Mouse (Mus musculus): ENCODE data around the gene Zfp646. TPM values are rescaled to one million over a fixed set of nuclear protein-coding genes. Genes with fewer than 3 reads are reported as not detected.

Gene Zfp646
- polyA plus RNA-seq, 1 experiment from 2014 or later, result 19.9 TPM

GRCm38 (mm10) chr7:127928596-127928995 is 52.6 kb downstream of the Zfp646 start:
- peaks cover 39% of the 10 kb centered on the region for H3K36me3 ChIP-seq (replicated peaks)
- peaks cover 63% of the 10 kb centered on the region for H3K4me1 ChIP-seq
- DNase-seq (ENCODE audit: low spot score), result no peak
- peak overlapping the region; percentile 56 for H3K4me3 ChIP-seq
- H3K27me3 ChIP-seq (replicated peaks; ENCODE audit: low read depth, poor library complexity, severe bottlenecking), result peaks cover 35% of the 10 kb centered on the region
- no peaks in the 10 kb centered on the region for H3K9me3 ChIP-seq
- WGBS, result 53% methylated on average over 5 of the region's 5 CpGs
- H3K27ac ChIP-seq (replicated peaks), result no peak overlapping the region

- Histone ChIP-seq H3K27ac (replicated peaks) (peak within 1 kb of the TSS; percentile 81), H3K36me3 (replicated peaks) (peaks cover 25% of the 10 kb centered on the region), H3K4me3 (peak within 1 kb of the TSS; percentile 56), H3K4me1 (peaks cover 68% of the 10 kb centered on the region), H3K9me3 (no peaks in the 10 kb centered on the region), H3K27me3 (replicated peaks; ENCODE audit: low read depth, poor library complexity, severe bottlenecking) (peaks cover 35% of the 10 kb centered on the region)
- 7% methylated on average over 6 of the region's 6 CpGs for WGBS
- peak; percentile 46 for DNase-seq (ENCODE audit: low spot score)
Observed at GRCm38 (mm10) chr7:127929923-127930322, 53.9 kb downstream of the Zfp646 start, which contains the start of gene Prss8. TSS of gene Prss8 (minus strand) at chr7:127930104.

GRCm38 (mm10) chr7:127930636-127931035 is 54.6 kb downstream of the Zfp646 start:
- no peak overlapping the region for H3K27ac ChIP-seq (replicated peaks)
- H3K4me1 ChIP-seq, result peaks cover 70% of the 10 kb centered on the region
- H3K27me3 ChIP-seq (replicated peaks; ENCODE audit: low read depth, poor library complexity, severe bottlenecking), result peaks cover 35% of the 10 kb centered on the region
- no peak for DNase-seq (ENCODE audit: low spot score)
- no peaks in the 10 kb centered on the region for H3K9me3 ChIP-seq
- peaks cover 18% of the 10 kb centered on the region for H3K36me3 ChIP-seq (replicated peaks)
- no peak overlapping the region for H3K4me3 ChIP-seq
- 83% methylated on average over 5 of the region's 5 CpGs for WGBS

GRCm38 (mm10) chr7:127931351-127932135 is 55.5 kb downstream of the Zfp646 start:
- DNase-seq (ENCODE audit: low spot score), result peak; percentile 56
- Histone ChIP-seq H3K27ac (replicated peaks) (peak overlapping the region; percentile 74), H3K4me1 (peaks cover 77% of the 10 kb centered on the region), H3K27me3 (replicated peaks; ENCODE audit: low read depth, poor library complexity, severe bottlenecking) (peaks cover 40% of the 10 kb centered on the region), H3K36me3 (replicated peaks) (peaks cover 9% of the 10 kb centered on the region), H3K4me3 (peak overlapping the region; percentile 14), H3K9me3 (no peaks in the 10 kb centered on the region)
- WGBS, result 26% methylated on average over 13 of the region's 13 CpGs

- peak; percentile 74 for DNase-seq (ENCODE audit: low spot score)
- peaks cover under 1% of the 10 kb centered on the region; the same call in 1 of the 2 replicates for H3K36me3 ChIP-seq (replicated peaks)
- peaks cover 74% of the 10 kb centered on the region for H3K4me1 ChIP-seq
- H3K27me3 ChIP-seq (replicated peaks; ENCODE audit: low read depth, poor library complexity, severe bottlenecking), result peaks cover 39% of the 10 kb centered on the region
- WGBS, result 13% methylated on average over 13 of the region's 13 CpGs
- H3K9me3 ChIP-seq, result no peaks in the 10 kb centered on the region
- H3K4me3 ChIP-seq, result peak overlapping the region; percentile 33
- H3K27ac ChIP-seq (replicated peaks), result peak overlapping the region; percentile 74
Observed at GRCm38 (mm10) chr7:127932273-127933031, 56.4 kb downstream of the Zfp646 start.

- 83% methylated on average over 5 of the region's 5 CpGs for WGBS
- DNase-seq (ENCODE audit: low spot score), result no peak
- no peaks in the 10 kb centered on the region for H3K9me3 ChIP-seq
- H3K4me1 ChIP-seq, result peaks cover 68% of the 10 kb centered on the region
- H3K27me3 ChIP-seq (replicated peaks; ENCODE audit: low read depth, poor library complexity, severe bottlenecking), result peaks cover 23% of the 10 kb centered on the region
- peak overlapping the region; percentile 77 for H3K27ac ChIP-seq (replicated peaks)
- H3K36me3 ChIP-seq (replicated peaks), result no peaks in the 10 kb centered on the region
- H3K4me3 ChIP-seq, result peak overlapping the region; percentile 79; the same call in 1 of the 2 replicates
Observed at GRCm38 (mm10) chr7:127934075-127934474, 58.1 kb downstream of the Zfp646 start.

- peaks cover 12% of the 10 kb centered on the region for H3K27me3 ChIP-seq (replicated peaks; ENCODE audit: low read depth, poor library complexity, severe bottlenecking)
- no peaks in the 10 kb centered on the region for H3K36me3 ChIP-seq (replicated peaks)
- 7% methylated on average over 32 of the region's 32 CpGs for WGBS
- H3K27ac ChIP-seq (replicated peaks), result peak overlapping the region; percentile 85
- peak; percentile 96 for DNase-seq (ENCODE audit: low spot score)
- H3K4me3 ChIP-seq, result peak overlapping the region; percentile 79
- peaks cover 57% of the 10 kb centered on the region for H3K4me1 ChIP-seq
- H3K9me3 ChIP-seq, result no peaks in the 10 kb centered on the region
Observed at GRCm38 (mm10) chr7:127935028-127935722, 59.2 kb downstream of the Zfp646 start.

Other genes starting within 250 kb of the Zfp646 start
- 60.2 and 70.0 TPM in 2 replicates for gene Bcl7c, start 167.3 kb upstream of the Zfp646 start, polyA plus RNA-seq (2016; fragmentation: Nextera tagmentation; extraction: Ambion mirVana)
- 9.4 and 10.7 TPM in 2 replicates for gene Ctf1, start 163.5 kb upstream of the Zfp646 start, polyA plus RNA-seq (2016; fragmentation: Nextera tagmentation; extraction: Ambion mirVana)
- gene Ctf2, start 144.1 kb upstream of the Zfp646 start, polyA plus RNA-seq (2016; fragmentation: Nextera tagmentation; extraction: Ambion mirVana), result 0.19 TPM in 2 replicates
- 8.9 and 9.0 TPM in 2 replicates for gene Fbxl19, start 131.7 kb upstream of the Zfp646 start, polyA plus RNA-seq (2016; fragmentation: Nextera tagmentation; extraction: Ambion mirVana)
- 12.9 and 13.6 TPM in 2 replicates for gene Orai3, start 106.4 kb upstream of the Zfp646 start, polyA plus RNA-seq (2016; fragmentation: Nextera tagmentation; extraction: Ambion mirVana)
- 14.7 and 15.2 TPM in 2 replicates for gene Setd1a, start 99.6 kb upstream of the Zfp646 start, polyA plus RNA-seq (2016; fragmentation: Nextera tagmentation; extraction: Ambion mirVana)
- not detected in 2 replicates for gene Gm49388, start 90.6 kb upstream of the Zfp646 start, polyA plus RNA-seq (2016; fragmentation: Nextera tagmentation; extraction: Ambion mirVana)
- gene Hsd3b7, start 75.6 kb upstream of the Zfp646 start, polyA plus RNA-seq (2016; fragmentation: Nextera tagmentation; extraction: Ambion mirVana), result 6.8 and 8.0 TPM in 2 replicates
- 22.5 and 29.3 TPM in 2 replicates for gene Stx4a, start 51.9 kb upstream of the Zfp646 start, polyA plus RNA-seq (2016; fragmentation: Nextera tagmentation; extraction: Ambion mirVana)
- 4.7 and 6.5 TPM in 2 replicates for gene Stx1b, start 51.7 kb upstream of the Zfp646 start, polyA plus RNA-seq (2016; fragmentation: Nextera tagmentation; extraction: Ambion mirVana)
- gene Zfp668, start 607 bp downstream of the Zfp646 start, polyA plus RNA-seq (2016; fragmentation: Nextera tagmentation; extraction: Ambion mirVana), result 42.5 and 49.1 TPM in 2 replicates
- gene Prss53, start 14.7 kb downstream of the Zfp646 start, polyA plus RNA-seq (2016; fragmentation: Nextera tagmentation; extraction: Ambion mirVana), result 0.64 and 0.79 TPM in 2 replicates
- gene Gm21974, start 19.2 kb downstream of the Zfp646 start, polyA plus RNA-seq (2016; fragmentation: Nextera tagmentation; extraction: Ambion mirVana), result not detected in 2 replicates
- 47.6 and 59.1 TPM in 2 replicates for gene Vkorc1, start 19.4 kb downstream of the Zfp646 start, polyA plus RNA-seq (2016; fragmentation: Nextera tagmentation; extraction: Ambion mirVana)
- gene Bckdk, start 27.9 kb downstream of the Zfp646 start, polyA plus RNA-seq (2016; fragmentation: Nextera tagmentation; extraction: Ambion mirVana), result 111 and 119 TPM in 2 replicates
- 48.7 and 49.6 TPM in 2 replicates for gene Kat8, start 36.3 kb downstream of the Zfp646 start, polyA plus RNA-seq (2016; fragmentation: Nextera tagmentation; extraction: Ambion mirVana)
- 14.8 and 15.8 TPM in 2 replicates for gene Prss8, start 53.9 kb downstream of the Zfp646 start, polyA plus RNA-seq (2016; fragmentation: Nextera tagmentation; extraction: Ambion mirVana)
- 10.7 and 12.9 TPM in 2 replicates for gene Prss36, start 70.5 kb downstream of the Zfp646 start, polyA plus RNA-seq (2016; fragmentation: Nextera tagmentation; extraction: Ambion mirVana)
- 349 and 372 TPM in 2 replicates for gene Fus, start 91.2 kb downstream of the Zfp646 start, polyA plus RNA-seq (2016; fragmentation: Nextera tagmentation; extraction: Ambion mirVana)
- 5.8 and 6.2 TPM in 2 replicates for gene Pycard, start 117.6 kb downstream of the Zfp646 start, polyA plus RNA-seq (2016; fragmentation: Nextera tagmentation; extraction: Ambion mirVana)
- not detected in 2 replicates for gene Trim72, start 127.7 kb downstream of the Zfp646 start, polyA plus RNA-seq (2016; fragmentation: Nextera tagmentation; extraction: Ambion mirVana)
- gene Itgam, start 186.4 kb downstream of the Zfp646 start, polyA plus RNA-seq (2016; fragmentation: Nextera tagmentation; extraction: Ambion mirVana), result 0.50 and 0.52 TPM in 2 replicates
- not detected in 2 replicates for gene Gm49368, start 186.5 kb downstream of the Zfp646 start, polyA plus RNA-seq (2016; fragmentation: Nextera tagmentation; extraction: Ambion mirVana)